Mouse (Mus musculus): ENCODE results near the gene Gm6525.

GRCm38 (mm10) chr3:84219720-84220273 lies 45.9 kb downstream of the Gm6525 start:
- TF ChIP-seq CTCF (IDR thresholded peaks at IDR 0.05; ENCODE audit: low read depth) (no peak), EP300 (IDR thresholded peaks at IDR 0.05; ENCODE audit: low read depth) (no peak)
